Mouse (Mus musculus): ENCODE results near the gene Cacna1b. TPM values are rescaled to one million over a fixed set of nuclear protein-coding genes. Genes with fewer than 3 reads are reported as not detected.

The Cacna1b gene
- polyA plus RNA-seq, 1 experiment from 2014 or later = 0.63 TPM

DNA sequence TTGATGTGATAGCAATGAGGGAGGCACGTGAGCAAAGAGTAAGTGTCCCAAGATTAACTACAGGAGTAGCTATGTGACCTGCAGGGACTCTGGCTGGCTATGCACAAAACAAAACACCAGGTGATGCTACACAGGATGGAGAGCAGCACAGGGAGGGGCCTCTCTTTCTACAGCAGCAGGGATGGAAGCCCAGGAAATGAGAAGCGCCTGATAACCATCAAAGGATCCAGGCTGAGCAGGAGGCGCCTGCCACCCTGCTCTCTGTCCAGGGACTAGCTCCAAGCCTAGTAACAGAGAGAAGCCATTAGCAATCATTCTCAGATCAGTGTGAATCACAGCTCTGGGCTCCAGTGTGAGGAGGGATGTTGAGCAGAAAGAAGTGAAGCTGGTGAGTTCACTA lies 12.9 kb downstream of the Cacna1b start:
- no peak overlapping the region for H3K27ac ChIP-seq (replicated peaks; ENCODE audit: low read depth, low read length)

GRCm38 (mm10) chr2:24747878-24748277 lies 15.1 kb downstream of the Cacna1b start:
- no peaks in the 10 kb centered on the region for H3K9me3 ChIP-seq (ENCODE audit: control insufficient read depth, low read length)
- H3K27me3 ChIP-seq (ENCODE audit: control insufficient read depth, insufficient read depth, low read length) = no peaks in the 10 kb centered on the region
- DNase-seq (ENCODE audit: low spot score) = no peak
- no peak overlapping the region for H3K27ac ChIP-seq (replicated peaks; ENCODE audit: low read depth, low read length)
- WGBS = 70% methylated on average over 7 of the region's 7 CpGs
- no peaks in the 10 kb centered on the region for H3K36me3 ChIP-seq (ENCODE audit: control insufficient read depth, insufficient read depth, low read length)
- no peak overlapping the region for H3K4me2 ChIP-seq (ENCODE audit: low read depth, severe bottlenecking)
- no peak for ATAC-seq (ENCODE audit: insufficient number of reproducible peaks, low FRiP score, low TSS enrichment, low read depth)
- H3K4me1 ChIP-seq (ENCODE audit: control insufficient read depth, insufficient read depth, low read length) = no peaks in the 10 kb centered on the region
- H3K9ac ChIP-seq (ENCODE audit: low read length) = no peak overlapping the region
- H3K4me3 ChIP-seq (ENCODE audit: low read depth, low read length) = no peak overlapping the region

More for the DNA sequence above, 12.9 kb downstream of the Cacna1b start:
- no peaks in the 10 kb centered on the region for H3K27me3 ChIP-seq (ENCODE audit: control insufficient read depth, insufficient read depth, low read length)
- no peak for DNase-seq (ENCODE audit: low spot score)
- no peak overlapping the region for H3K4me2 ChIP-seq (ENCODE audit: low read depth, severe bottlenecking)
- no peaks in the 10 kb centered on the region for H3K9me3 ChIP-seq (ENCODE audit: control insufficient read depth, low read length)
- H3K36me3 ChIP-seq (ENCODE audit: control insufficient read depth, insufficient read depth, low read length) = no peaks in the 10 kb centered on the region
- H3K9ac ChIP-seq (ENCODE audit: low read length) = no peak overlapping the region
- H3K4me3 ChIP-seq (ENCODE audit: low read depth, low read length) = no peak overlapping the region
- ATAC-seq (ENCODE audit: insufficient number of reproducible peaks, low FRiP score, low TSS enrichment, low read depth) = no peak
- 33% methylated on average over 3 of the region's 3 CpGs for WGBS
- no peaks in the 10 kb centered on the region for H3K4me1 ChIP-seq (ENCODE audit: control insufficient read depth, insufficient read depth, low read length)

GRCm38 (mm10) chr2:24739701-24740100 lies 23.3 kb downstream of the Cacna1b start:
- Histone ChIP-seq H3K27me3 (ENCODE audit: control insufficient read depth, insufficient read depth, low read length) (no peaks in the 10 kb centered on the region), H3K4me2 (ENCODE audit: low read depth, severe bottlenecking) (no peak overlapping the region), H3K4me1 (ENCODE audit: control insufficient read depth, insufficient read depth, low read length) (no peaks in the 10 kb centered on the region), H3K36me3 (ENCODE audit: control insufficient read depth, insufficient read depth, low read length) (no peaks in the 10 kb centered on the region), H3K9ac (ENCODE audit: low read length) (no peak overlapping the region), H3K9me3 (ENCODE audit: control insufficient read depth, low read length) (no peaks in the 10 kb centered on the region), H3K4me3 (ENCODE audit: low read depth, low read length) (no peak overlapping the region), H3K27ac (replicated peaks; ENCODE audit: low read depth, low read length) (no peak overlapping the region)
- ATAC-seq (ENCODE audit: insufficient number of reproducible peaks, low FRiP score, low TSS enrichment, low read depth) (no peak), DNase-seq (ENCODE audit: low spot score) (no peak)
- WGBS = 89% methylated on average over 5 of the region's 5 CpGs

DNA sequence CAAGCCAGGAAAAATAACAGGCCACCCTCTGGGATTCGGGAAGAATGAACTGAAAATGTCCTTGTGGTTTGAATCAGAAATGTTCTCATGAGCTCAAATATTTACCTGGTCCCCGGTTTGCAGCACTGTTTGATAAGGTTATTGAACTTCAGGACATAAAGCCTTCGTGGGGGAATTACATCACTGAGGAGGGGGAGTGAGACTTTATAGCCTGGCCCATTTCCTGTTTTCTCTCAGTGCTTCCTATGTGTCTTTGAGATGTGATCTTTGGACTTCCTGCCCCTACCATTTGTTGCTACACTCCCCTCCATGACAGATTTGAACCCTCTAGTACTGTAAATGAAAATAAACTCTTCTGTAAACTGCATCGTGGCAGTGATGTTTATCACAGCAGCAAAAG lies 29.8 kb downstream of the Cacna1b start:
- Histone ChIP-seq H3K4me2 (ENCODE audit: low read depth, severe bottlenecking) (no peak overlapping the region), H3K27me3 (ENCODE audit: control insufficient read depth, insufficient read depth, low read length) (no peaks in the 10 kb centered on the region), H3K4me3 (ENCODE audit: low read depth, low read length) (no peak overlapping the region), H3K9me3 (ENCODE audit: control insufficient read depth, low read length) (no peaks in the 10 kb centered on the region), H3K27ac (replicated peaks; ENCODE audit: low read depth, low read length) (no peak overlapping the region), H3K4me1 (ENCODE audit: control insufficient read depth, insufficient read depth, low read length) (no peaks in the 10 kb centered on the region), H3K9ac (ENCODE audit: low read length) (no peak overlapping the region), H3K36me3 (ENCODE audit: control insufficient read depth, insufficient read depth, low read length) (no peaks in the 10 kb centered on the region)
- no peak for ATAC-seq (ENCODE audit: insufficient number of reproducible peaks, low FRiP score, low TSS enrichment, low read depth)
- 76% methylated on average over 4 of the region's 4 CpGs for whole genome bisulfite sequencing
- no peak for DNase-seq (ENCODE audit: low spot score)

DNA sequence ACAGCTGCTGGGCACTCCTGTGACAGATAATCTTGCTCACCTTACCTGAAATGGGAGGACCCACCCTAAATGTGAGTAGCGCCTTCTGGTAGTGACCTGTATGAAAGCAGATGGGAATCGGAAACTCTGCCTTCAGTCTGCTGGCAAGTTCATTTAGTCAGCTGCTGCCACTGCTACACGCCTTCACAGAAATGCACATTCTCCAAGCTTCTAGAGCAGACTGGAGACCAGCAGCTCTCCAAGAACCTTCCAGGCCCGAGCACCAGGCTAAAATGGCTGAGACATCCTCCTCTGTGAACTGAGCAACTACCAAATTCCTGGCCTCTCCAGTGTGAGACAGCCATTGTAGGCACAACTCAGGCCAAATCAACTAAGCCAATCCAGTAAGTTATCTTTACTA lies 37.1 kb downstream of the Cacna1b start:
- DNase-seq (ENCODE audit: low spot score) (no peak), ATAC-seq (ENCODE audit: insufficient number of reproducible peaks, low FRiP score, low TSS enrichment, low read depth) (no peak)
- Histone ChIP-seq H3K27ac (replicated peaks; ENCODE audit: low read depth, low read length) (no peak overlapping the region), H3K4me1 (ENCODE audit: control insufficient read depth, insufficient read depth, low read length) (no peaks in the 10 kb centered on the region), H3K9me3 (ENCODE audit: control insufficient read depth, low read length) (no peaks in the 10 kb centered on the region), H3K4me2 (ENCODE audit: low read depth, severe bottlenecking) (no peak overlapping the region), H3K36me3 (ENCODE audit: control insufficient read depth, insufficient read depth, low read length) (no peaks in the 10 kb centered on the region), H3K9ac (ENCODE audit: low read length) (no peak overlapping the region), H3K27me3 (ENCODE audit: control insufficient read depth, insufficient read depth, low read length) (no peaks in the 10 kb centered on the region), H3K4me3 (ENCODE audit: low read depth, low read length) (no peak overlapping the region)
- 87% methylated on average over 4 of the region's 4 CpGs for whole genome bisulfite sequencing

DNA sequence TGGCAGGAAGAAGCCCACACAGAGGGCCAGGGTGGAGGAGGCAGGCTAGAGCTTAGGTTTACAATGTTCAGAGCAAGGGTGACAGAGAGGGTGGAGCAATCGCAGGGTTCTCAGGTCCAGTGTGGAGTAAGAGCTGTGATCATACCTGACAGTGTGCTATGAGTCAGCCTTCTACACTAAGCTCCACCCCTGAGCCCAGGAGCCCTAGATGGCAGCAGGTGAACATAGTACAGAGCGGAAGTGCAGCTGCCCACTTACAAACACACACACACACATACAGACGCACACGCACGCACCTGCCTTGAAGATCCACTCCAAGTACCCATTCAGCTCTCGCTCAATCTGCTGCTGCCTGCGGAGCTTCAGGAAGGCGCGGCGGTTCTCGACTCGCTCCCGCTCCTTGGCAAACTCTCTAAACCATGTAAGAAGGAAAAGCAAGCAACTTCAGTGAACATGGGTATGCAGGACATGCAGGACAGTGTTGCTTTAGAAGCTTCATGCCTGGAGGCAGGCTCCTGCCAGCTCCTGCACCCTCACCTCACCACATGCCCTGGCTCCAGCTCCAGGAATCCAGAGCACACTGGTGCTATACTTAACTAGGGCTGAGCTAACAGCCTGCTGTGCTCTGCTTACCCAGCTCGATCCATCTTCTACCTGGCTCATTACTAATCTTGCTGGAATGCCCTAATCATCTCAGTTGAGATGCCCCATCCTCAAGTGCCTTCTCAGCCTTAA lies 43.1 kb downstream of the Cacna1b start:
- DNase-seq (ENCODE audit: low spot score) (no peak), ATAC-seq (ENCODE audit: insufficient number of reproducible peaks, low FRiP score, low TSS enrichment, low read depth) (no peak)
- Histone ChIP-seq H3K9me3 (ENCODE audit: control insufficient read depth, low read length) (no peaks in the 10 kb centered on the region), H3K27me3 (ENCODE audit: control insufficient read depth, insufficient read depth, low read length) (no peaks in the 10 kb centered on the region), H3K27ac (replicated peaks; ENCODE audit: low read depth, low read length) (no peak overlapping the region), H3K9ac (ENCODE audit: low read length) (no peak overlapping the region), H3K36me3 (ENCODE audit: control insufficient read depth, insufficient read depth, low read length) (no peaks in the 10 kb centered on the region), H3K4me1 (ENCODE audit: control insufficient read depth, insufficient read depth, low read length) (no peaks in the 10 kb centered on the region), H3K4me2 (ENCODE audit: low read depth, severe bottlenecking) (no peak overlapping the region), H3K4me3 (ENCODE audit: low read depth, low read length) (no peak overlapping the region)
- 96% methylated on average over 14 of the region's 14 CpGs for WGBS

GRCm38 (mm10) chr2:24718906-24719305 lies 44.0 kb downstream of the Cacna1b start:
- Histone ChIP-seq H3K4me3 (ENCODE audit: low read depth, low read length) (no peak overlapping the region), H3K9me3 (ENCODE audit: control insufficient read depth, low read length) (no peaks in the 10 kb centered on the region), H3K4me1 (ENCODE audit: control insufficient read depth, insufficient read depth, low read length) (no peaks in the 10 kb centered on the region), H3K4me2 (ENCODE audit: low read depth, severe bottlenecking) (no peak overlapping the region), H3K27me3 (ENCODE audit: control insufficient read depth, insufficient read depth, low read length) (no peaks in the 10 kb centered on the region), H3K27ac (replicated peaks; ENCODE audit: low read depth, low read length) (no peak overlapping the region), H3K36me3 (ENCODE audit: control insufficient read depth, insufficient read depth, low read length) (no peaks in the 10 kb centered on the region), H3K9ac (ENCODE audit: low read length) (no peak overlapping the region)
- no peak for ATAC-seq (ENCODE audit: insufficient number of reproducible peaks, low FRiP score, low TSS enrichment, low read depth)
- DNase-seq (ENCODE audit: low spot score) = no peak
- WGBS = 91% methylated on average over 4 of the region's 4 CpGs

DNA sequence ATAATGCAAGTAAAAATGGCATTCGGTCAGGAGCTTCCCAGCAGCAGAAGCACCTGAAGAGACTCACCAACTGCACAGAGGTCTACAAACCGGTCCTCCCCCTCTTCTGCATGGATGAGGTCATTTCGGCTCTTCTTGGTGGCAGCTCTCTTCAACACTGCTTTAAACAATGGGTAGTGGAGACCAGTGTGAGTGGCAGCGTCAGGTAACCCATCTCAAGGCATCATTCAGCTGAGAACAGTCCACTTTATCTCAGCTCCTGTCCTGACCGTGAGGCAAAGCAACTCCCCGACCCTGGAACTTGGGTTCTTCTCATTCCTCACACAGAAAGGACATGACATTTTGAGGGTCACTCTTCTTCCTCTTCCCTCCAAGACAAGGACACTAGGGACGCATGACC lies 45.0 kb downstream of the Cacna1b start:
- Histone ChIP-seq H3K4me3 (ENCODE audit: low read depth, low read length) (no peak overlapping the region), H3K36me3 (ENCODE audit: control insufficient read depth, insufficient read depth, low read length) (no peaks in the 10 kb centered on the region), H3K4me2 (ENCODE audit: low read depth, severe bottlenecking) (no peak overlapping the region), H3K4me1 (ENCODE audit: control insufficient read depth, insufficient read depth, low read length) (no peaks in the 10 kb centered on the region), H3K9me3 (ENCODE audit: control insufficient read depth, low read length) (no peaks in the 10 kb centered on the region), H3K27me3 (ENCODE audit: control insufficient read depth, insufficient read depth, low read length) (no peaks in the 10 kb centered on the region), H3K27ac (replicated peaks; ENCODE audit: low read depth, low read length) (no peak overlapping the region), H3K9ac (ENCODE audit: low read length) (no peak overlapping the region)
- DNase-seq (ENCODE audit: low spot score) (no peak), ATAC-seq (ENCODE audit: insufficient number of reproducible peaks, low FRiP score, low TSS enrichment, low read depth) (no peak)
- 85% methylated on average over 7 of the region's 7 CpGs for WGBS

DNA sequence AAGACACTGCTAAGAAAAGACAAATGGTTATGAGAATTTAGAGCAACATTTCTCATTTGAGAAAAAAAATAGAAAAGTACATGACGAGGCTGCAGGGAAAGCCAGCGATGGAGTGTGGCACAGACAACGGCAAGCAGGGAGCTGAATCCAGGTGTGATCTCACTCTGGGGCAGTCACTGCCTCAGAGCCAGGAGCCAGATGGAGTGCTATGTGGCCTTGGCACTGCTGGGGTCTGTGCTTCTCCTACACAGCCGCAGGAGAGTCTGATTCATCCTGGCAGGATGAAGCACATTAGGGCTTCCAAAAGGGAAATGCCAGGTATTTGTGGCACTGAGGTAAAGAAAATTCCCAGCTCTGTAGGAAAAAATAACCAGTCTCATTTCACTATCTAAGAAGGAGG lies 45.5 kb downstream of the Cacna1b start:
- Histone ChIP-seq H3K4me1 (ENCODE audit: control insufficient read depth, insufficient read depth, low read length) (no peaks in the 10 kb centered on the region), H3K9me3 (ENCODE audit: control insufficient read depth, low read length) (no peaks in the 10 kb centered on the region), H3K36me3 (ENCODE audit: control insufficient read depth, insufficient read depth, low read length) (no peaks in the 10 kb centered on the region), H3K27ac (replicated peaks; ENCODE audit: low read depth, low read length) (no peak overlapping the region), H3K4me2 (ENCODE audit: low read depth, severe bottlenecking) (no peak overlapping the region), H3K9ac (ENCODE audit: low read length) (no peak overlapping the region), H3K4me3 (ENCODE audit: low read depth, low read length) (no peak overlapping the region), H3K27me3 (ENCODE audit: control insufficient read depth, insufficient read depth, low read length) (no peaks in the 10 kb centered on the region)
- DNase-seq (ENCODE audit: low spot score) (no peak), ATAC-seq (ENCODE audit: insufficient number of reproducible peaks, low FRiP score, low TSS enrichment, low read depth) (no peak)
- 82% methylated on average over 4 of the region's 4 CpGs for WGBS

Data from limb, embryonic 11.5 days (tissue).